Mouse (Mus musculus) left cerebral cortex, postnatal 25 days (tissue): ENCODE measurements around the gene A130010J15Rik. TPM values are rescaled to one million over a fixed set of nuclear protein-coding genes. Genes with fewer than 3 reads are reported as not detected.

ENCODE experiments used
- DNase-seq, 2 experiments: peaks; one replicate each; pipeline ENCODE4 v3.0.0; 2022; ENCODE audit warnings: low spot score in 2 of 2, mixed read lengths in 1 of 2
- intact Hi-C: fragments of 180-260 bp; cut with DNase I; formaldehyde crosslinking; loops from one replicate; pipeline ENCODE4 v1.15.1; 2025
- total RNA-seq, 2 experiments: library from RNA; stranded (reverse); gene quantifications; 2 replicates each; pipeline ENCODE4 v1.2.3; 2021

The A130010J15Rik gene
- total RNA-seq = 1 to 10 TPM; 2.4 to 3.4 TPM

- no peak for DNase-seq
- intact Hi-C loops = no loop called here
These were observed at the start of gene A130010J15Rik for GRCm38 (mm10) chr1:193167746-193168145. A130010J15Rik (plus strand) TSS chr1:193168046.

GRCm38 (mm10) chr1:193122793-193123192 is 45.1 kb upstream of the A130010J15Rik start:
- peak in 1 of 2 experiments; percentile 88 for DNase-seq
- intact Hi-C loops = loop anchor here (2.0 to 10.0 kb wide), 5 partner anchors 30 to 395 kb away; partner anchors contain the start of gene Syt14

DNA sequence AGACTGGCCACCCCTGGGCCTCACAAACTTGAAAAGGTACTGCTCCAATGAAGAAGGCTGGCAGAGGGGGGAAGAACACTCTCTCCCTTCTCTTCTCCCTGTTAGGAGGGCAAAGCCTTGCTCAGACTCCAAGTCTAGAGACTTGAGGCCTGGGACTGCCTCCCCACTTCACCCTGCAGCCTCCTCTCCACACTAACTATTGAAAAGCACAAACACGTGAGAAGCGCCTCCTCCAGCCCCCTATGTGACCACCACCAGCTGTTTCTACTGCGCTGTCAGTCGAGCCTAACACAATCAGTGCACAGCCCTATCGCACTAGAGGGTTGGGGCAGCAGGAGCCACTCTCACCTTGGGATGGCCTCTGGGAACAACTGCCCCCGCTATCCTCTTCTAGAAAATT is 44.6 kb upstream of the A130010J15Rik start:
- intact Hi-C loops = loop anchor here (2.0 to 10.0 kb wide), 5 partner anchors 30 to 396 kb away; partner anchors contain the start of gene Syt14
- DNase-seq = no peak

DNA sequence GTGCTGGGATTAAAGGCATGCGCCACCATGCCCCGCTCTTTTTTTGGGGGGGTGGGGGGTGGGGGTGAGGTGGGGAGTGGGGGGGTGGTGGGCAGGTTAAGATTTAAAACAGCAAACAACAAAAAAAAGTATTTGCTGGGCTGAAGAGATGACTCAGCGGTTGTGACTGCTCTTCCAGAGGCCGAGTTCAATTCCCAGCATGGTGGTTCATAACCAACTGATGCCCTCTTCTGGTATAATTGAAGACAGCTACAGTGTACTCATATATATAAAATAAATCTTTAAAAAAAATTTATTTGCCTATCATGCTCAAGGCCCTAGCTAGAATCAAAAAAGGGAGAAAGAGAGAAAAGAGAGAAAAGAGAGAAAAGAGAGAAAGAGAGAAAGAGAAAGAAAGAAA is 42.0 kb upstream of the A130010J15Rik start:
- peak in 1 of 2 experiments; percentile 50 for DNase-seq
- intact Hi-C loops = loop anchor here (5.0 to 10.0 kb wide), 2 partner anchors 211 to 344 kb away; no protein-coding TSS in a partner anchor

GRCm38 (mm10) chr1:193128055-193128454 is 39.8 kb upstream of the A130010J15Rik start:
- DNase-seq = peak in 1 of 2 experiments; percentile 52
- intact Hi-C loops = loop anchor here (5.0 to 10.0 kb wide), 2 partner anchors 213 to 346 kb away; no protein-coding TSS in a partner anchor

GRCm38 (mm10) chr1:193129321-193129720 is 38.5 kb upstream of the A130010J15Rik start:
- intact Hi-C loops = loop anchor here (5.0 to 10.0 kb wide), 2 partner anchors 215 to 347 kb away; no protein-coding TSS in a partner anchor
- no peak for DNase-seq

DNA sequence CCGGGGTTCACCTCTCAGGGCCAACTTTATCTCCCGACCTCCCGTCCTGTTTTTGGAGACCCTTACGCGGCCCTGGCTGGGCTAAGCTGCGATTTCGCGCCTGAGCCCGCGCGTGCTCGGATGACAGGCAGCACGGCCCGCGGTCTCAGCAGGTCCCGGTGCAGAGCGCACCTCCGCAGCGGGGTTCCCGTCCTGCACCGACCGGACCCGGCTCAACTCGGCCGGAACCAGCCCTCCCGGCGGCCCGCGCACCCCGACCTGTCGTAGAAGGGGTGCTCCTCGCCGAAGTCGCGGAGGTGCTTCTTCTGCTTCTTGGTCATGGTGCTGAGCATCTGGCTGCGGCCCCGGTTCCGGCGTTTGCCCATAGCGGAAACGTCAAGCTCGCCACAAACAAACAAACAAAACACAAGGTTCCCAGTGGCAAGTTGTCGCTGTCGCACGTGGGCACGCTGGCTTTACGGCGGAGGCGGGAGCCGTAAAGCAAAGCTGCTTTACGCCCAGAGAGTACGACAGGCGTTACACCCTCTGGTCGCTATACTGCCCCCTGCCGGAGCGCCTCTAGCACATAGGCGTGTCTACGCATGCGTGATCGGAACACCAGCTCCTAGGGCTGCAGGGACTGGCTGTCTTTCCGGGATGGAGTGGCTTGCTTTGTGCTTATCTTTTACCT is 37.9 kb upstream of the A130010J15Rik start, which contains the start of gene Diexf:
Diexf (minus strand) TSS at position 487 of the 670 bp plus-strand sequence.
- intact Hi-C loops = loop anchor here (2.0 to 10.0 kb wide), 3 partner anchors 43 to 348 kb away; no protein-coding TSS in a partner anchor
- DNase-seq = peak; percentile 96 to 97

- intact Hi-C loops = loop anchor here (2.0 kb wide), 1 partner anchor 42 kb away; no protein-coding TSS in a partner anchor
- no peak for DNase-seq
These were observed 37.4 kb upstream of the A130010J15Rik start for GRCm38 (mm10) chr1:193130456-193130825.

GRCm38 (mm10) chr1:193130839-193131238 is 37.0 kb upstream of the A130010J15Rik start:
- intact Hi-C loops = loop anchor here (2.0 kb wide), 1 partner anchor 42 kb away; no protein-coding TSS in a partner anchor

DNA sequence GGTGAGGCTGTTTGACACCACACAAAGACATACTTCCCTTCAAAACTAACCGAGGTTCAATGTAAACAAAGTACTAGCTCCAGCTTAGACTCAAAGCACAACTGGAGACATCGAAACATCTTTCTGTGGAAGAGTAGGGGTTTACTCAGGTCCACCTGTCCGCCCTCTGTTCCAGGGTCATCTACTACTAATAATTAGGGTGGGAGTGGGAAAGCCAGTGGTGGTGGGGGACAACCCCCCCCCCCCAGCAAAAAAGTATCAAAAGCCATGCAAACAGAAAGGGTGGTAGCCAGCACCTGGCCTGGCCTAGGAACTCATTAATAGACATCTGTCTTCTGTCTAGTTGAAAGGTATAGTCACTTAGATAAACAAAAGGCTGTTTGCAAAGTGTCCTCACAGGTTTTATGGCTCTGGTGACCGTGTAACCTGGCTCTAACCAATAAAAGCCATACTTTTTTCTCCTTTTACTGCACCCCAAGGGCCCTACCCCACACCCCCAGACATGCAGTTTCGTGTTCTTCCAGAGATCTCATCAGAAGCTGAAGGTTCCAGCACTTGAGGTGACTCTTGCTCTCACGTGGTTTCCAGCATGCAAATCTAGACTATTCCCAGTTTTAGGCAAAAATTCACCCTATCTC is 36.4 kb upstream of the A130010J15Rik start:
- no peak for DNase-seq
- intact Hi-C loops = loop anchor here (2.0 kb wide), 1 partner anchor 41 kb away; no protein-coding TSS in a partner anchor

More at GRCm38 (mm10) chr1:193130839-193131238, 37.0 kb upstream of the A130010J15Rik start:
- DNase-seq = no peak

DNA sequence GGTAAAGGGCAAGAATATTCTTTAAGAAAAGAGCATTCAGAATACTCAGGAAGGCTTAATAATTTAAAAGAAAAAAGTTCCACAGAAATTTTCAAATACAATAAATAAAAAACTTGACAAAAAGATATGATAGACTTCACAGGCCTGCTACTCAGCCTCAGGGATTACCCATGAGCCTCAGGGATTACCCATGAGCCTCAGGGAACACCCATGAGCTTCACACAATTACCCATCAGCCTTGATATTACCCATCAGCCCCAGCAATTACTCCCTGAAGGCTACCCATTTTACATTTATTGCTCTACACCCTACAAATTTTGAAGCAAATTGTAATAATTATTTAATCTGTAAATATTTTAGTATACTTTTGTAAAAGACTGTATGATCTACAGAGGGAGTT is 35.5 kb upstream of the A130010J15Rik start:
- intact Hi-C loops = no loop called here
- no peak for DNase-seq

DNA sequence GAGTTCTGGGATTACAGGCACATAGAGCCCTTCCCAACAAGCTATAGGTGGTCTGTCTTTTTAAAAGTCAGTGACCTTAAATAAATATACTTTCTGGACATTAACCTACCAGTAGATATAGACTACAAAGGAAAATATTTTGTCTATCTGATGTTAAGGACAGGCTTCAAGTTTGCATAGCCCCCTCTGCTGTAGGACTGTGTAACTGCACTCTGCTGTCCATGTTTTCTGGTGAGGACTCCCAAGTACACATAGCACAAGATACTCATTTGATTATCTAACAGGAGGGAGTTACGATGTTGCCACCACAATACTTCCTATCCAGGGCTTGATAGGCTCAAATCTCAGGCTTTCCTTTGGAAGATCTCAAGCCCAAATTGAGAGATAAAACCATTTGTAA is 34.1 kb upstream of the A130010J15Rik start:
- intact Hi-C loops = no loop called here
- no peak for DNase-seq

DNA sequence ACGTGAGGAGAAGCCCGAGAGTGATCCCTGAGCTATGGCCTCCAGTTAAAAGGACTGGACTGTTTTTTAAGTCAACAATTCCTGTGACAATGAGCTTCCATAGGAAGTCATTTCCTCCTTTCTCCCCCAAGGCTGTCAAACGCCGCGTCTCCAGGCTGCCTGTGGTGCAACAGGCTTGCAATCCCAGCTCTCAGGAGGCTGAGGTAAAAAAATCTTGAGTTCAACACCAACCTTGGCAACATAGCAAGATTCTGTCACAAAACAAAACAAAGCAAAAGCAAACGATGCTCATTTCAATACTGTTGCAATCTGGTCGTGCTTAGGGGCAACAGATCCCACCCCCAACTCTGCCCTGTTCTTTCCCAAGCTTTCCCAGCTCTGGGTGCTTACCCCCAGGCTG is 29.8 kb upstream of the A130010J15Rik start:
- intact Hi-C loops = no loop called here
- DNase-seq = no peak

DNA sequence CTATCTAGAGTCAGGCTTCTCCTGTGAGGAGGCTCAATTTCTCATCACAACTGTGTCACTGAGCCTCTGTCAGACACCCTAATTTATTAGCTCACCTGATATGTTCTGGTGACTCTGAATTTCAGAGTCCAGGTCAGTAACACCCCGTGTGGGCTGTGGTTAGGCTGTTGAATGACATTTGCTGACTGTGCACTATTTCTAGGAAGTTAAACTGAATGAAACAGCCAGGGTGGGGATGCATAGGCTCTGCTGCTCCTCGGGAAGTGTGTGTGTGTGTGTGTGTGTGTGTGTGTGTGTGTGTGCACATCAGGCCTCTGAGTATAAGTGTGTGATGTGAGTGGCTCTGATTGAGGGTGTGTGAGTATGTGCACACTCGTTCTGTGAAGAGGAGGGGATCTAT is 29.2 kb upstream of the A130010J15Rik start:
- no peak for DNase-seq
- intact Hi-C loops = no loop called here

GRCm38 (mm10) chr1:193141118-193141517 is 26.7 kb upstream of the A130010J15Rik start:
- intact Hi-C loops = no loop called here
- no peak for DNase-seq

- DNase-seq = no peak
- intact Hi-C loops = no loop called here
These were observed 25.3 kb upstream of the A130010J15Rik start for GRCm38 (mm10) chr1:193142517-193143062.

DNA sequence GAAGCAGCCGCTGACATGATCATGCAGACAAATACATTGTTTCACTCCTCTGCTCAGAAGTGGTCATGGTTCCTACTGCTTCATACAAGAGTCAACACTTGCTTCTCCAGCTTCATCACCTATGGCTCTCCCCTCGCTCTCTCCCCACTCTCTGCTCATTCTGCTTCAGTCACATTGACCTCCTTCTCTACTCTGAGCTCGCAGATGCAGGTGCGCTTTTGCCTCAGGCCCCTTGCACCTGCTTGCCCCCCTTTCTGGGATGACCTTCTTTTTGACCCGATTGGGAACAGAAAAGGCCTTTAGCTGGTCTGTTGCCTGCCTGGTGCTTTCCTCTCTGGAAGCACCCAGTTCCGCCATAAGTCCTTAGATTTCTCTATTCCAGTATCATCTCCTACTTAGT is 23.3 kb upstream of the A130010J15Rik start:
- DNase-seq = no peak
- intact Hi-C loops = no loop called here

DNA sequence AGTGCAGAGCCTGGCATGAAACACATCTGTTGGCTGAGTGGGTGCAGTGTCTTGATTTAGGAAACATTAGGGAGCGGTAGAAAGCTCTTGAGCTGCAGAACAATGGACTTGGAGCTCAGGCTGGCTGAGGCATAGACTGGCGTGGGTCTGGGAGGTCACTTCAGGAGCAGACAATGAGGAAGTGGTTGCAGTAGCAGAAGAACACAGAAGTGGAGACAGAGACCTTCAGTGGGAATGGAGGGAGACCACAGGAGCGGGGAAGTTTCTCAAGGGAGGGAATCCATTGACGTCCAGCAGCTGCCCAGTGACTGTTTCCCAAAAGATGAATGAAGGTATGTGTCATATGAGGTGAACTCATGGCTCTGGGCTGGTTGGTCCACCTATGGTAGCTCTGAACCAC is 22.7 kb upstream of the A130010J15Rik start:
- intact Hi-C loops = no loop called here
- DNase-seq = no peak

DNA sequence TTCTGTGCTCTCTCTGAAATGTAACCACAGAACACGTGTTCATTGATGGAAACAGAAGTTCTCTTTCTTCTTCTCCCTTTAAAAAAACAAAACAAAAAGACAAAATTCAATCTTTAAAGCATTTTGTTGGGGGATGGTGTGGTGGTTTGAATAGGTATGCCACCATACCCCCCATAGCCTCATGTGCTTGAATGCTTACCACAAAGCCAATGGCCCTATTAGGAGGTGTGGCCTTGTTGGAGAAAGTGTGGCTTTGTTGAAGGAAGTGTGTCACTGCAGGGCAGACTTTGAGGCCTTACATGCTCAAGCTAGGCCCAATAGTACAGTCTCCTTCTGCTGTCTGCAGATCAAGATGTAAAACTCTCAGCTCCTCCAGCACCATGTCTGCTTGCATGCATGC is 21.4 kb upstream of the A130010J15Rik start:
- no peak for DNase-seq
- intact Hi-C loops = no loop called here

DNA sequence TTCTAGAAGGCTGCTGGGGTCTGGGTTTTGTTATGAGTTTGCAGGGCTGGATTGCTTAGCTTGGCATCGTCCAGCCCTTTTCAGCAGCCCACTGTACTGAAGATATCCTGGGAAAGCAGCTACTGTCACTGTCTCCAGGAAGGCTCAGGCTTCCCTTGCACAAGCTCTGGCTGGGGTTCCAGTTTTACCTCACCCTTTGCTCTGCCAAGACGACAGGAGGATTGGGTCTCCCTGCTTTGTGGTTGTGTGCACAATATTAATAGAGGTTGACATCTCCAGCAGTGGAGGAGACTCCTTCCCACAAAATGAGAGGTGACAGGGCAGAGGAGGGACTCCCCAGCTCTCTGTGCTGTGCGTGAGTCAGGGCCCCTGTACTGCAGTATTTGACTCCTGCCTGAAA is 18.6 kb upstream of the A130010J15Rik start:
- intact Hi-C loops = no loop called here
- no peak for DNase-seq
